Mouse (Mus musculus) testis, adult 2 months (tissue): ENCODE data around the gene Tob2. TPM values are rescaled to one million over a fixed set of nuclear protein-coding genes. Genes with fewer than 3 reads are reported as not detected.

Source experiments
- H3K27ac ChIP-seq: fragments of 200-500 bp; 2 replicates; pipeline ENCODE4 v1.5.1; 2012; ENCODE audit warnings: low read depth, low read length; ENCODE audit not compliant: control insufficient read depth, insufficient read depth
- H3K27me3 ChIP-seq: fragments of 200-500 bp; 2 replicates; pipeline ENCODE4 v1.6.1; 2012; ENCODE audit warnings: mild to moderate bottlenecking, low read length, moderate library complexity; ENCODE audit not compliant: control insufficient read depth, insufficient read depth
- H3K36me3 ChIP-seq: fragments of 200-500 bp; 2 replicates; pipeline ENCODE4 v1.6.1; 2012; ENCODE audit warnings: mild to moderate bottlenecking, low read length; ENCODE audit not compliant: control insufficient read depth, insufficient read depth
- H3K4me1 ChIP-seq: fragments of 200-500 bp; 2 replicates; pipeline ENCODE4 v1.6.1; 2012; ENCODE audit warnings: low read length; ENCODE audit not compliant: control insufficient read depth, insufficient read depth
- H3K4me3 ChIP-seq: fragments of 200-500 bp; 2 replicates; pipeline ENCODE4 v1.5.1; 2012; ENCODE audit warnings: low read depth, mild to moderate bottlenecking, low read length, moderate library complexity, mixed read lengths; ENCODE audit not compliant: control insufficient read depth
- CTCF ChIP-seq: fragments of 200-500 bp; IDR thresholded peaks from 2 replicates; pipeline ENCODE4 v1.5.1; 2012; ENCODE audit warnings: low read depth, mild to moderate bottlenecking, inconsistent platforms, low read length, moderate library complexity; ENCODE audit not compliant: control insufficient read depth, insufficient read depth, insufficient replicate concordance
- POLR2A ChIP-seq: fragments of 200-500 bp; IDR thresholded peaks from 2 replicates; pipeline ENCODE4 v1.6.1; 2012; ENCODE audit warnings: low read depth, mild to moderate bottlenecking, inconsistent platforms, low read length, moderate library complexity; ENCODE audit not compliant: control insufficient read depth
- polyA plus RNA-seq: library from polyadenylated mRNA; depleted of rRNA; stranded (reverse); fragments of >200 nt; gene quantifications from 2 replicates; pipeline ENCODE4 v1.2.3, GENCODE M21; 2012

Gene Tob2
- polyA plus RNA-seq, 1 experiment, result 7.3 TPM

DNA sequence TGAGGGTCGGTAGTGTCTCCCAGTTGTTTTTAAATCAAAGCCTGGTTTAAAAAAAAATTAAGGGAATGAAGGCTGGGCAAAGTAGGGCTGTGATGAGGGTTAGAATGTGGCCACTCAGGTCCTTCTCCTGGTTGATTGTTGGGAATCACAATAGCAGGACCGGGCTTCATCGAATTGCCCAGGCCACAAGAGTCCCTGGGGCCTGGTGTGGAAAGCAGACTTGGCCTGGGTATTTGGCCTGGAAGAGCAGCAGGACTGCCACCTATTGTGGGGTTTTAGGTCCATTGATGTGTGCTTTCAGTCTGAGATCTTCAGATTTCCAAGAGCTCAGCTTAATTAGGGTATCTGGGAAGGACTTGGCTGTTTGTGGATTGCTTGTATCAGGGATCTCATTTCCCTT is 46.3 kb downstream of the Tob2 start:
- no peak for TF ChIP-seq POLR2A
- no peak for TF ChIP-seq CTCF
- Histone ChIP-seq H3K4me3 (peak overlapping the region; percentile 89), H3K27ac (peak overlapping the region; percentile 82), H3K36me3 (no peaks in the 10 kb centered on the region; the same call in none of the 2 replicates), H3K27me3 (no peaks in the 10 kb centered on the region), H3K4me1 (peaks cover 15% of the 10 kb centered on the region)

DNA sequence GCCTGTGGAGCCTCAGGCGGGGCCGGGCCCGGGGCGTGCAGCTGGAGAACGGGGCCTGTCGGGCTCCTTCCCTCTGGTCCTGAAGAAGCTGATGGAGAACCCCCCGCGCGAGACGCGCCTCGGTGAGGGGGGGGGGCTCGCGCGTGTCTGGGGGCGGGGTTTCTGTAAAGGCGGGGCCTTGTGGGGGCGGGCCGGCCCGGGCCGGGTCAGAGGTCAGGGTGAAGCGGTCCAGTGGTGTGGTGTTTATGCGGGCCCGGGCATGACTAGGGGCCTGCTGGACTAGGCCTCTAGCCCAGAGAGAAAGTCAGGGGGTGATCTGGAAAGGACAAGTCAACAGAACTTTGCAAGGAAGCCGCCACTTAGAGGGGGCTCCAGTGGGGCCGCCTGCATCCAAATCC is 47.0 kb downstream of the Tob2 start:
- no peaks in the 10 kb centered on the region; the same call in 1 of the 2 replicates for H3K36me3 ChIP-seq
- TF ChIP-seq CTCF (no peak), POLR2A (no peak)
- peaks cover 15% of the 10 kb centered on the region for H3K4me1 ChIP-seq
- peak overlapping the region; percentile 98 for H3K27ac ChIP-seq
- H3K27me3 ChIP-seq, result no peaks in the 10 kb centered on the region
- H3K4me3 ChIP-seq, result peak overlapping the region; percentile 89

DNA sequence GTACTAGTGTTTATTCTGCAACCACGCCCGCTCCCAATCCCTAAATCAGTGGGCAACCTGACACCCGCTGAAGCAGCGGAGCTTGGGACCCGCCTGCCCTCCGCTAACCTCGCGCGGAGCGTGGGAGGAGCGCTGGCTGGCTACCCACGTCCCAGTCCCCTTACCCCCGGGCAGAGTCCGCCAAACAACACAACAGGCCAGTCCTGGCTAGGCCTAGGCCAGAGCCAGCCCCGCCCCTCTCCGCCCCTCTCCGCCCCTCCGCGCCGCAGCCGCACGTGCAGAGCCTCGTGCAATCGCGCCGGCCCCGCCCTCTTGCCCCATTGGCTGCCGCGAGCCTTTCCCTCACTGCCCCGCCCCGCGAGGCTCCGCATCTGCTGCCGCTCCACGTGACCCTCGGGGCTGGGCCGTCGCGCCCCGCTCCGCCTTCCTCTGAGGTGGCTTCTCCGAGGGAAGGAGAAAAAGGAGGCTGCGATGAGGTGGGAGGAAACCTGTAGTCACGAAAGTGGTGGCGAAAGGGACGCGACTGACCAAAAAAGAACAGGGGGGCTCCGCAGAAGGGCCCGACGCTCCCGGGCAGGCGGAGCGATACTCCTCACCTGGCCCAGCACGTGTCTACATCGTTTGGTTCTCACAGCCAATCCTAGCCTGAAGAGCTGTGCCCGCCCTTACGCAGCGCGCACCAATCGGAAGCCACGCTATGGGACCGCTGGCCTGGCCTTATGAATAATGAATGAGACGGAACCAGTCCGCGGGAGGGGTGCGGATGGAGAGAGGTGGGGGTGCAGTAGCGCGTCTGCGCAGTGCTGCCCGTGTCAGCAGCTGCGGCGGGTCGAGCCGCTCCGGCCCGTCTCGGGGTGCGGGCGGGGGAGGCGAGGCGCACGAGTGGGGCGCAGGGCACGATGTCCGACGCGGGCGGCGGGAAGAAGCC is 47.7 kb downstream of the Tob2 start:
- 0 out of 2 replicates have a peak, but pooled peaks have one; percentile 0 for TF ChIP-seq CTCF
- TF ChIP-seq POLR2A, result peak; percentile 78
- peak overlapping the region; percentile 98 for H3K27ac ChIP-seq

DNA sequence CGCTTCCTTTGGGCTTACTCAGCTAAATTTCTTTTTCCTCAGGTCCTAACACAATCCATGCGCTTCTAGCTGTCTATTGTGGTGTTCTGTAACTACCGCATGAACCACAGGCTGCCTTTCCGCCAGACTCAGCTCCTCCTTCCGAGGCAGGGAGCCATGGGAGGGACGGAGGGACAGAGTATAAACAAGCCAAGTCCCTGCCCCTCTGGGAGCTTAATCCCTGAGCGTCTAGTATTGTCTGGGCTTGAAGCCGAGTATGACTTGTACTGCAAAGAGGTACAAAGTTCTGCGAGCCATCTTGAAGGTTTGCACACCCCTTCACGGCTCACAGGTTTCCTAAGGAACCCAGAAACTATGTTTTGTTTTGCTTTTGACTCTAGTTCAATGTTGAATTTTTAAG is 48.4 kb downstream of the Tob2 start:
- peak overlapping the region; percentile 89 for H3K4me3 ChIP-seq
- no peaks in the 10 kb centered on the region; the same call in 1 of the 2 replicates for H3K36me3 ChIP-seq
- H3K4me1 ChIP-seq, result peaks cover 15% of the 10 kb centered on the region
- peak overlapping the region; percentile 94 for H3K27ac ChIP-seq
- H3K27me3 ChIP-seq, result no peaks in the 10 kb centered on the region
- TF ChIP-seq CTCF, result no peak
- peak; percentile 44; the same call in 1 of the 2 replicates for TF ChIP-seq POLR2A

More for the DNA sequence above, 47.7 kb downstream of the Tob2 start:
- H3K36me3 ChIP-seq, result no peaks in the 10 kb centered on the region; the same call in 1 of the 2 replicates
- no peaks in the 10 kb centered on the region for H3K27me3 ChIP-seq
- H3K4me3 ChIP-seq, result peak overlapping the region; percentile 89
- peaks cover 15% of the 10 kb centered on the region for H3K4me1 ChIP-seq

DNA sequence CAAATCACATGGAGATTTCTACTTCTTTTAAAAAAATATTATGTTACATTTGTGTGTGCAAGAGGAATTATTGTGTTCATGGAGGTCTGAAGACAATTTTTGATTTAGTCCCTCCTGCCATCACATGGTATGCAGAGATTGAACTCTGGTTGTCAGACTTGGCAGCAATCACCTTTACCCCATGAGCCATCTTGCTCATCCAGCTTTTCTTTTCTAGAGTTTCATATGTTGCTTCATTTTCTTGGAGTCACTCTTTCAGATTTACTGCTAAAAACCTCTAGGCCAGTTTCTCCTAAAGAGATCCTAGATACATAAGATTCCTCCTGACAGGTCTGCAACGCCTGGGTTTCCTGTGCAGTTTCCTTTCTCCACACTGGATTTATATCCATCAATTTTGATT is 49.0 kb downstream of the Tob2 start:
- Histone ChIP-seq H3K4me3 (no peak overlapping the region), H3K4me1 (peaks cover 15% of the 10 kb centered on the region), H3K27me3 (no peaks in the 10 kb centered on the region), H3K27ac (no peak overlapping the region; the same call in 1 of the 2 replicates), H3K36me3 (no peaks in the 10 kb centered on the region)
- TF ChIP-seq POLR2A (no peak), CTCF (no peak)

DNA sequence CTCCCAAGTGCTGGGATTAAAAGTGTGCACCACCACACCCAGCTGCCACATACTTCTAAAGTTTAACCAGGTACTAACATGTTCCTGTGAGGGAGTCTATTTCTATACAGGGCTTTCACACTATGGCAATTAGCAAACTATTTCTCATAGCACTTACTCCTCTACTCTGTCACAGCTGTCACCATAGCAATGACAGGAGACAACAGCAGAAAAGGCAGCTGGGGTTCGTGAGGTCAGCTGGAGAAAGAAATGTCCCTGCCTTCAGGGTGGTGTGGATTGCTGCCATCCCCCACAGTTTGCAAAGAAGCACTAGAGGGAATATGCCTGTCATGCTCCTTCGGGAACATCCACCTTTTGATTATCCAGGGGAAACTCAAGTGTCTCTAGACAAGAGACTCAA is 49.8 kb downstream of the Tob2 start:
- Histone ChIP-seq H3K4me1 (peaks cover 15% of the 10 kb centered on the region), H3K36me3 (no peaks in the 10 kb centered on the region), H3K4me3 (no peak overlapping the region), H3K27me3 (no peaks in the 10 kb centered on the region), H3K27ac (0 out of 2 replicates have a peak overlapping the region, but pooled peaks have one; percentile 25)
- TF ChIP-seq POLR2A, result no peak
- no peak for TF ChIP-seq CTCF

DNA sequence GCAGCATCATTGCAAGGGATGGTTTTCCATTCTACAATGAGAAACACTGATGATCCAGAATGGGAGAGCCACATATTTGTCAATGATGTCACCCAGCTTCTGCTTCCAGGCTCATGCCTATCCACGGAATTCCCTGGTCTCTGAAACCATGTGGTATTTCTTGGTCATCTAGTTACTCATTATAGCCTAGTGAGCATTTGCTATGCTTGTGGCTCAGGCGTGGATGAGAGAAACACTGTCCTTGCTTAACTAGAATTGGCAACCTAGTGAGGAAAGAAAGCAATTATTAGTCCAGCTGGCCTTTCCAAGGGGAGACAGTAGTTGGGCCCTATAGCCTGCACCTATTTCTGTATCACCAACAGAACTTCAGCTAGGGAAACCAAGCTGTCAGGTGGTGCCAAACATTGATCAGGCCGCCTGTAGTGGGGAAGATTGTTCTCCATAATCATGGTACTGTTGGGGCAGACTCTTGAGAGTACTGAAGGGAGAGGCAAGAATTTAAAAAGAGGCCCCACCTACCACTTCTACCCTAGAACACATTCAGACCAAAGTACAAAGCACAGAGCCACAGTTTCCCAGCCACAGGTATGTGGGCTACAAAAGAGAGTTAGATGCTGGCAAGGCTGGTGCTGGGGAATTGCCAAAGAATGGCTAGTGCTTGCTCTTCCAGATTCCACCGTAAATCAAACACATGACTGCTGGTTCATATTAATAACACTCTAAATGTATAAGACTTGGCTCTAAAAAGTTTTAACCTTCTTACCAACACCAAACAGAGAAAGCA is 51.8 kb downstream of the Tob2 start:
- no peaks in the 10 kb centered on the region for H3K36me3 ChIP-seq
- H3K27ac ChIP-seq, result no peak overlapping the region
- H3K4me1 ChIP-seq, result peaks cover 7% of the 10 kb centered on the region
- H3K4me3 ChIP-seq, result no peak overlapping the region
- no peak for TF ChIP-seq POLR2A
- TF ChIP-seq CTCF, result no peak
- H3K27me3 ChIP-seq, result no peaks in the 10 kb centered on the region
